Mouse (Mus musculus): ENCODE measurements around the gene Amhr2.

The Amhr2 gene

DNA sequence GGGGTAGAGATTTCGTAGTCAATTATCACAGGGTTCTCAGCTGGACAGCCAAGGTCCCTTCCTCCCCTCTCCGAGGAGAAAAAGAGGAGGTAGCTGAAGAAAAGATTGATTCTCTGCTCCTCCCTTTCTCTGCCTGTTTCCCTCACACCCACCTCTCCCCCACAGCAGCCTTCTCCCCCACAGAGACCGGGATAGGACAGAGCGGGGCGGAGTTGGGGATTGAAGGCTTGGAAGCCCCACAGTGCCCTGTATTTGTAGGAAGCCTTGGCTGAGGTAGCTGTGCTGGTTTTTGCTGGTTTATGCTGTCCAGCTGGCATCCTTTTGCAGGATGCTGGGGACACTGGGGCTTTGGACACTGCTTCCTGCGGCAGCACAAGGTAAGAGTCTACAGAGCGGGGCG, at the start of gene Amhr2:
Gene Amhr2, plus strand, starts transcription at position 222 of the 400 bp plus-strand sequence.
- in situ Hi-C loops (cut with MboI, MseI): no loop called here

DNA sequence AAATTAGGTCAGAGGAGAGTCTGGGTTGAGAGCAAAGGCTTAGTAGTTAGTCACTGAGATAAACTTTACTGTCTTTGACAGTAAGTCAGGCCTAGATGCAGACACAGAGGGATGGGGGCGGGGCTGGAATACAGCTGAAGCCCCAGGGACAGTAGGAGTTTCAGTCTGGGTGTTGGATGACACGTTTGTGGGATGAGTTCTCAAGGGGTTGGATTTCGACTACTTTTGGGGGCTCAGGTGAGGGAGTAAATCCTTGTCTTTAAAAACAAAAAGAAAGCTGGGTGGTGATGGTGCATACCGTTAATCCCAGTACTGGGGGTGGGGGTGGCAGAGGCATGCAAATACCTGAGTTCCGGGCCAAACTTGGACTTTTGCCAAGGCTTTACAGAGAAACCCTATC, 46.5 kb upstream of the Amhr2 start:
- in situ Hi-C loops (cut with MboI, MseI): loop anchor here (25.0 kb wide), 1 partner anchor 1111 kb away; the partner anchor contains the start of genes 6030408B16Rik and Atg101

DNA sequence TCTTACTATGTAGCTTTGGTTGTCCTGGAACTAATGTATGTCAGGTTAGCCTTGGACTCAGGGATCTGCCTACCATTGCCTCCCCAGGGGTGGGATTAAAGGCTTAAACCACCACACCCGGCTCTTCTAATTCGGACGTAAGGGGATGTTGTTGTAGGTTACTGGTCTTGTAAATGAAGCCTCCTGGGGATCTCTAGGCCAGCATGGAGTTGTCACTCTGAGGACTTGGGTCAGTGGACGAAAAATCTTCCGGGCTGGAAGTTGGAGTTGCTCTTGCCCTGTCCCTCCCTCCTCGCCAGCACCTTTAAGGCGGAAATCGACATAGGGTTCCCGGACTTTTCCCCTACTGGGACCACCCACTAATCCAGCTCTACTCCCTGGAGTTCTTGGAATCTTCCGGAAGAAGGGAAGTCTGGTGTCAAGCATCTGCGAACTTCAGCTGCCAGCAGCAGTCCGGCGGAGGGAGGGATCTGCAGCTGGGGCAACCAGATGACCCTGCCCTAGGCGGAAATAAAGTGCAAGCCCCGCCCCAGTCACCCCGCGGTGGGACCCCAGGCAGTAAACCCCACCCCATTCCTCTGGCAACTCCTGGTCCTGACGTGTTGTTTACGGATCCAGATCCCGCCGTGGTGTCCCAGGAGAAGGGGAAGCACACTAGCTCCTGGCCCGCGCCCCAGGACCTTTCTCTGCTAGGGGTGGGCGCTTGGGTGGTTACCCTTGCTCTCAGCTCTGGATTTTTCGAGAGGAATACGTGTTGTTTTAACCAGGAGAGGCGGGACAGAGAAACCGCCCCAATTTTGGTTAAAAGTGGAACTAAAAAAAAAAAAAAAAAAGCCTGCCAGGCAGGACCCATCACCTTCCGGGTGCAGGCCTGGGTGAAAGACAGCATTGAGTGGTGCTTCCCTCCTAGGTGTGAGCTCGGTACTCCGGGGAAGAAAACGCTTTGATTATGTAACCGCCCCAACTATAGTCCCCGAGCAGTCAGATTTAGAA, 45.6 kb upstream of the Amhr2 start:
- in situ Hi-C loops (cut with MboI, MseI): loop anchor here (25.0 kb wide), 1 partner anchor 1112 kb away; the partner anchor contains the start of genes 6030408B16Rik and Atg101

DNA sequence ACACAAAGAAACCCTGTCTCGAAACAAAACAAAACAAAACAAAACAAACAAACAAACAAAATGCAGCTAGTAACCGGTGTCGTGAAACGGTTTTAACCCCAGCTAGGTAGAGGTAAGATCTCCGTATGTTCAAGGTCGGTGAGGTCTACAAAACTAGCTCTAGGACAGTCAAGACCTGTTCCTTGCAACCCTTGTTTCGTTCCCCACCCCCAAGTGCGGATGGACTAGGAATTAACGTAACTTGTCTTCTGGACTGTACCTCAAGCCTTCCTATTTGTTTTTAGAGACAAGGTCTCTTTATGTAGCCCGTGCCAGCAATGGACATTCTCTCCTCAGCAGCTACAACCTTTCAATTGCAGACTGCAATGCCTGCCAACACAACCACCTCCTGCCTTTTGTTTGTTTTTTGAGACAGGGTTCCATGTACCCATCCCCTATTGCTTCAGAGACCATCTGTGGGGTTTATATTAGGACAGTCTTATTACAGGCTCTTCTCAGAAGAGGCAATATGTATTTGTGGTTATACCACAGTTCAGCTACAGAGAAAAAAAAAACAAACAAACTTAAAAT, 44.6 kb upstream of the Amhr2 start:
- in situ Hi-C loops (cut with MboI, MseI): no loop called here

DNA sequence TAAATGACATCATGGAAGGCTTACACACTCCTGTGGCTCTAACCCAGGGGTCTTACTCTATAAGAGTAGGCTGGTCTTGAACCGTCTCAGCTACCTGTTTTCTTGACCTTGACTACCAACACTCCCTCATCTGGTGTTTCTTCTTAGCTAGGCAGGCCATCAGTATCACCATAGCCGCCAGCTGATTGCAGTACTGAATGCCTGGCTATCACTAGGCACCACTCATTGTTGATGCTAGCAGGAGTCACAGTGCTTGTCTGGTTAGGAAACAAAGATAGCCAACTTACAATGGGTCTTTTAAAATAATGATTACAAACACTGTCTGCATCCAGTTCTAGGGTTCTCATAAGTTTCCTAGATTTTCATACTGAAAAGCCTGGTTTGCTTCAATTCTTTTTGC, 43.9 kb upstream of the Amhr2 start:
- in situ Hi-C loops (cut with MboI, MseI): no loop called here

DNA sequence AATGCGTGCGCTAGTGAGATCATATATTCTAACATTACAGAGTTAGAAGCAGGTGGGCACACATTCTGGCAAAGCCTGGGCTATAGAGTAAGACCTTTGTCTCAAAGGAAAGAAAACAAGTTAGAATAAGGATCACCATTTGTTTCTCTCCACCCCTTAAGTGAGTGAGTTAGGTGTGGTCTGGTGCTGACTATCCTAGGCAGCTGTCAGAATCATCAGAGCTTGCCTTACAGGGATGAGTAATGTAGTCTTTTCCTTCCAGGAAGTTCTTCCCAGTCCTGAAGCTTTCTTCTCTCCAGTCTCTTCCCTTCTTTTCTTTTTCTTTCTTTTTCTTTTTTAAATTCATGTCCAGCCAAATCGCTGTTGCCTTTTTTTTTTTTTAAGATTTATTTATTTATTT, 43.0 kb upstream of the Amhr2 start:
- in situ Hi-C loops (cut with MboI, MseI): no loop called here

DNA sequence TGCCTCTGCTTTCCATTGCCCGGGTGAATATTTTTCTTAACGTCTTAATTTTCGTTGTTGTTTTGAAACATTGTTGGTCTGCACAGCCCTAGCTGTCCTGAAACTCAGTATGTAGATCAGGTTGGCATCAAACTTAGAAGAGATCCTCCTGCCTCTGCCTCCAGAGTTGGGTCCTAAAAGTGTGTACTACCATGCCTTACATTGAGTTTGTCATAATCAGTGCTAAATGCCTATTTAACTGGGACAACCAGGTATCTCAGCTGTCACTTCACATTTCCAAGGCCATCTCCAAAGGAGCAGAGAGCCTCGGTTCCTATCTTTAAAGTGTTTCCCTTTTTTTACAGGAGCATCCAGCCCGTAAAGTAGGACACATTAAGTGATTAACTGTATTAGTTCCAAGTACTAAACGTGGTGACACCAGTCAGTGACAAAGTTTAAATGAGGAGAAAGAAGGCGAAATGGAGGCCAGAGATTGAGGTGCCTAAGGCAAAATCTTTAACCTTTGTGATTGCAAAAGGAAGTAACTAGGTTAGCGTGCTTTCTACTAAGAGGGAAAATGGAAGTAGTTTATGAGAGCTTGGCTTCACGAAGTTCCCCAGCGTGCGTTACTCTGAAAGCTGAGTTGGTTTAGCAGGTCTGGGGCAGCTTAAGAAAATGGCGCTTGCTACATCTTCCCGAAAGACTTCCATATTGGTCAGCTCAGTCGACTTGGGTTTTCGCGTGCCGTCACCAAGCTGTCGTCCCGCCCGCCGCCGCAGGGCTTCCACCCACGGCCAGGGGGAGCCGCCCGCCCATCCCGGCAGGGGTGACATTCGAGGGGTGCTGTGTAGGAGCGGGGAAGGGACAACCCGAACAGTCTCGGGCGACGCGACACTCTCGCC, 40.3 kb upstream of the Amhr2 start:
- in situ Hi-C loops (cut with MboI, MseI): no loop called here

DNA sequence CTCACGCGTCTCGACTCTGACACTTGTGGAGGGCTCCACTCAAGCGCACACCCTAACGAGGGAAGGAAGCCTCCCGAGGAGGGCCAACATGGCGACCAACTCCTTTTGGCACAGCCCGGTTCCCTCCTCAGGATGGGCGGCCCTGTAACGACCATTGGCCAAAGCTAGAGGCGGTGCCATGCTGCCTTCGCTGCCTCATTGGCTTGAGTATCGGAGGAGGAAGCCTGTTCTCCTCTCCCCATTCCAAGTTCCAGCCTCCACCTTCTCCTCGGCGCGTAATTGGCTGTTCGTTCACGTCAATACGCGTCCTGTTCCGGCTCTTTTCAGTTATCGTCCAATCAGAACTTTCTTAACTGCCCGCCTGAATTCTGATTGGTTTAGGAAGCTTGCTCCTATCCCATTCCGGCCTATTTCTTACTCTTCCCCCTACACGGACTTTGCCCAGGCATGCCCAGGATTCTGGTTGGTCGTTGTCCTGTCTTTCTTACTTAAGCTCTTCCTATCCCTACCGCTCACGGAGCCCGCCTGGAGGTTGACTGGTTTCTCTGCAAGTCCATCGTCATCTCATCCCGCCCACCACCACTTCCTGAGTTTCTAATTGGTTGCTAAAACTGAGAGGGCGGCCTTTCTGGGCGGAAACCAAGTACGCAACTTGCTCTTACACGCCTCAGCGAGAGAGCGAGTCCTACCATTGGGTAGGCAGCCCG, 39.5 kb upstream of the Amhr2 start, which contains the start of gene Sp1:
Gene Sp1, plus strand, starts transcription at position 655 of the 707 bp plus-strand sequence.
- in situ Hi-C loops (cut with MboI, MseI): no loop called here

DNA sequence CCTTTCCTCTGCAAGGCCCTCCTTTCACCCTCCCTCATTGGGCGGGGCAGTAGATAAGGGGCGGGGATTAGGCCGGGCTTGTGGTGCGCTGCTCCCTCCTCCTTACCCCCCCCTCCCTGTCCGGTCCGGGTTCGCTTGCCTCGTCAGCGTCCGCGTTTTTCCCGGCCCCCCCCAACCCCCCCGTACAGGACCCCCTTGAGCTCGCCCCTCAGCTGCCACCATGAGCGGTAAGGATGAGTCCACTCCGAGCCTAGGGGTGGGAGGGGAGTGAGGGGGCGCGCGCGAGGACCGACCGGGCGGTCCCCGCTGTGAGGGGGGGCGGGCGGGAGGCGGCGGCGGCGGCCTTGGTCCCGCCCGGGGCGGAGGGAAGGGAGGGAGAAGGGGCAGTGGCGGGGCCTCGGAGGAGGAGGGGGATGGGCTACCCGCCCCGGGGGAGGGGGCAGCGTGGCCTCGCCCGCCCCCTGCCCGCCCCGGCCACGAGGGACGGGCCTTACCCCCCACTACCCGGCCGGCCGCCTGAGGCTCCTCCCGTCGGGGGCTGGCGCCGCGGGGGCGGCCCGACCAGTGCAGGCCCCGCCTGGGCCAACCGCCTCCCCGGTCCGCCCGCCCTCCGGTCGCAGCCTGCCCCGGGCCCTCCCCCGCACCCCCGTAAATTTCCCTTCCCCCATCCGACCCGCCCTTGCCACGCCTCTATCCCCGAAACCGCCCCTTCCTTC, 38.8 kb upstream of the Amhr2 start:
- in situ Hi-C loops (cut with MboI, MseI): no loop called here

DNA sequence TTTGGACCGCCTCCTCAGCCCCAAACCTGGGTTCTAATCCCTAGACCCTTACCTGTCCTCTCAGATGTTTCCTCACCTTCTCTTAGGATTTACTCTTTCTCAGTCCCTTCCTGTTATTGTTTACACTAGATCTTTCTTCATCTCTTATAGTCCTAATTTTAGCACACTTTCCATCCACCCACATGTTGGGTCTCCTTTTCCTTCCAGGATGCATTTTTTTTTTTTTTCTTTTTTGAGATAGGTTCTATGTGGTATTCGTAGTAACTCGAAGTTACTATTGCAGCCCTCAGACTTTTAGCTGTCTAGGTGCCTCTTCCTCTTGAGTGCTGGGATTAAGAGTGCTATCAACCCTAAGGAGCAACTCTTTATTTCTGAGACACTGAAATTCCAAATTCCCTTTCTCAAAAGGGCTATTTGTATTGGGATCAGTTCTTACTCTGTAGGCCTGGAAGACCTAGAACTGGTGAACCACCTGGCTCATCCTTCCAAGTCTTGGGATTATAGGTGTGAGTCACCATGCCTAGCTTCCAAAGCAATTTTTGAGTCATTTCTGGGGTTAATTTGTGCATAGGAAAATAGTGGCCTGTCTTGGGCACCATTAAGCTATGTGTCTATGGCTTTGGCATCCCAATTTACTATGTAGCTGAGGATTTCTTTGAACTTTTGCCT, 38.1 kb upstream of the Amhr2 start:
- in situ Hi-C loops (cut with MboI, MseI): no loop called here

DNA sequence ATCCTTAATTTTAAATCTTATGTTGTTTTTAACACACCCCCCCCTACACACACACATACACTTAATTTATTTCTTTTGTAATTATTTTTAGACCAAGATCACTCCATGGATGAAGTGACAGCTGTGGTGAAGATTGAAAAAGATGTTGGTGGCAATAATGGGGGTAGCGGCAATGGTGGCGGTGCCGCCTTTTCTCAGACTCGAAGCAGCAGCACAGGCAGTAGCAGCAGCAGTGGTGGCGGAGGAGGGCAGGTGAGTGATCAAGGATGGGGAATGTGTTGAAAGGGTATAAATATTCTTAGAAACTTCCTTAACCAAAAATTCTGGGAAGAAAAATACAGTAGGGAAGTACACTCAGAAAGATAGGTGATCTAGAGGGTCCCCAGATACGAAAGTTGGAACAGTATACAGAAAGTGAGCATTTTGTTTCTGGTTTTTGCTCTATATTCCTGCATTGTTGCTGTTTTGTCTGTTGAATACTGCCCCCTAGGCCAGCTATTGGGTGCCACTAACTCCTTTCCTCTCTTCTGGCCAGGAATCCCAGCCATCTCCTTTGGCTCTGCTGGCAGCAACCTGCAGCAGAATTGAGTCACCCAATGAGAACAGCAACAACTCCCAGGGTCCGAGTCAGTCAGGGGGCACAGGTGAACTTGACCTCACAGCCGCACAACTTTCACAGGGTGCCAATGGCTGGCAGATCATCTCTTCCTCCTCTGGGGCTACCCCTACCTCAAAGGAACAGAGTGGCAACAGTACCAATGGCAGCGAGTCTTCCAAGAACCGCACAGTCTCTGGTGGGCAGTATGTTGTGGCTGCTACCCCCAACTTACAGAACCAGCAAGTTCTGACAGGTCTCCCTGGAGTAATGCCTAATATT, 37.2 kb upstream of the Amhr2 start:
- in situ Hi-C loops (cut with MboI, MseI): no loop called here

DNA sequence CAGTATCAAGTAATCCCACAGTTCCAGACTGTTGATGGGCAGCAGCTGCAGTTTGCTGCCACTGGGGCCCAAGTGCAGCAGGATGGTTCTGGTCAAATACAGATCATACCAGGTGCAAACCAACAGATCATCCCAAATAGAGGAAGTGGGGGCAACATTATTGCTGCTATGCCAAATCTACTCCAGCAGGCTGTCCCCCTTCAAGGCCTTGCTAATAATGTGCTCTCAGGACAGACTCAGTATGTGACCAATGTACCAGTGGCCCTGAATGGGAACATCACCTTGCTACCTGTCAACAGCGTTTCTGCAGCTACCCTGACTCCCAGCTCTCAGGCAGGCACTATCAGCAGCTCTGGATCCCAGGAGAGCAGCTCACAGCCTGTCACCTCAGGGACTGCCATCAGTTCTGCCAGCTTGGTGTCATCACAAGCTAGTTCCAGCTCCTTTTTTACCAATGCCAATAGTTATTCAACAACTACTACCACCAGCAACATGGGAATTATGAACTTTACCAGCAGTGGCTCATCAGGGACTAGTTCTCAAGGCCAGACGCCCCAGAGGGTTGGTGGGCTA, 36.5 kb upstream of the Amhr2 start:
- in situ Hi-C loops (cut with MboI, MseI): no loop called here

DNA sequence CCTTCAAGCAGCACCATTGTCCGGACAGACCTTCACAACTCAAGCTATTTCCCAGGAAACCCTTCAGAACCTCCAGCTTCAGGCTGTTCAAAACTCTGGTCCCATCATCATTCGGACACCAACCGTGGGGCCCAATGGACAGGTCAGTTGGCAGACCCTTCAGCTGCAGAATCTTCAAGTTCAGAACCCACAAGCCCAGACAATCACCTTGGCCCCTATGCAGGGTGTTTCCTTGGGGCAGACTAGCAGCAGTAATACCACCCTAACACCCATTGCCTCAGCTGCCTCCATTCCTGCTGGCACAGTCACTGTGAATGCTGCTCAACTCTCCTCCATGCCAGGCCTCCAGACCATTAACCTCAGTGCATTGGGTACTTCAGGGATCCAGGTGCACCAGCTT, 35.9 kb upstream of the Amhr2 start:
- in situ Hi-C loops (cut with MboI, MseI): no loop called here

DNA sequence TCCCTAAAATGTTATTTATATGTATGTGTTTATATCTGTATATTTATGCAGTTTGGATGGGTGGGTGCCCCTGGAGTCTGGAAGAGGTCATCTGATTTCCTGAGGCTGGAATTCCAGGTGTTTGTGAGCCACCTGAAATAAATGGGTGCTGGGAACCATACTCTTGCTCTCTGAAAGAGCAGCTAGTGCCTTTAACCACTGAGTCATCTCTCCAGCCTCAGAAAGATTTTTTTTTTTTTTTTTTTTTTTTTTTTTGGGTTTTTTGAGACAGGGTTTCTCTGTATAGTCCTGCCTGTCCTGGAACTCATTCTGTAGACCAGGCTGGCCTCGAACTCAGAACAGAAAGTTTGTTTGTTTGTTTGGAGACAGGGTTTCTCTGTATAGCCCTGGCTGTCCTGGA, 34.1 kb upstream of the Amhr2 start:
- in situ Hi-C loops (cut with MboI, MseI): no loop called here

DNA sequence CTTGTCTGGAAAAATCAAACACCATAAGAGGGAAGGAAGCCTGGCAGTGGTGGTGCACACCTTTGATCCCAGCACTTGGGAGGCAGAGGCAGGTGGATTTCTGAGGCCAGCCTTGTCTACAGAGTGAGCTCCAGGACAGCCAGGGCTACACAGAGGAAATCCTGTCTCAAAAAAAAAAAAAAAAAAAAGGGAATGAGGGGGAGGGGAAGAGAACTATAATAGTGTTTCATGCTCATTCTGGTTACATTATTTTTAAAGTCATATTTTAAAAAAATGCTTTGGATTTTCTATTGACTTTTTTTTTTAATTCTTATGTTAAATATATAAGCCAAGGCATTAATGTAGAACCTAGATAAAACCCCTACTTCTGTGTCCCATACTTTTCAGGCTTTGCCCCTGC, 31.5 kb upstream of the Amhr2 start:
- in situ Hi-C loops (cut with MboI, MseI): no loop called here

DNA sequence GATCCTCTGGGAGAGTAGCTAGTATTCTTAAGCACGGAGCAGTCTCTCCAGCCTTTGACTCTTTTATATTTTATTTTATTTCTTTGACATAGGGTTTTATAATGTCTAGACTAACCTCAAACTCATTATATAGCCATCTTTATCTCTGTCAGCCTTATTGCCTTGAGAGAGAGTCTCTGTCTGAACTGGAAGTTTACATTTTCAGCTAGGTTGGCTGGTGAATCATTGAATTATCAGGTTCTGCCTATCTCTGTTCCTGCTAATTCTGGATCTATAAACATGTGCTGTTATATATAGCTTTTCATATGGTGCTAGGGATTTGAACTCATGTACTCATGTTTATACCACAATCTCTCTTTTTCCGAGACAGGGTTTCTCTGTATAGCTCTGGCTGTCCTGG, 27.6 kb upstream of the Amhr2 start:
- in situ Hi-C loops (cut with MboI, MseI): no loop called here

DNA sequence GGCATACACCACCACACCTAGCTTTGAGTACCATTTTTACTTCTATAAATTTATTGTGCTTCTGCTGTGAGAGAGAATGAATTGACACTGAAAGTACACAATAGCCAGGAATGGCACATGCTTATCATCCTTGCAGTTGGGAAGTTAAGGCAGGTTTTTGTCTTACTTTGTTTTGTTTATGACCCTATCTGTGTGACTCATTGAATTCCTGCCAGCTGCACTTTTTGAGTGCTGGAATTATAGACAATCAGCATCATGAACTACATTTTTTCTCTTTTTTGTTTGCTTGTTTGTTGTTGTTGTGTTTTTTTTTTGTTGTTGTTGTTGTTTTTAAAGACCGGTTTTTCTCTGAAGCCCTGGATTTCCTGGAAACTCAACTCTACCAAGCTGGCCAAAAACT, 24.2 kb upstream of the Amhr2 start:
- in situ Hi-C loops (cut with MboI, MseI): no loop called here

DNA sequence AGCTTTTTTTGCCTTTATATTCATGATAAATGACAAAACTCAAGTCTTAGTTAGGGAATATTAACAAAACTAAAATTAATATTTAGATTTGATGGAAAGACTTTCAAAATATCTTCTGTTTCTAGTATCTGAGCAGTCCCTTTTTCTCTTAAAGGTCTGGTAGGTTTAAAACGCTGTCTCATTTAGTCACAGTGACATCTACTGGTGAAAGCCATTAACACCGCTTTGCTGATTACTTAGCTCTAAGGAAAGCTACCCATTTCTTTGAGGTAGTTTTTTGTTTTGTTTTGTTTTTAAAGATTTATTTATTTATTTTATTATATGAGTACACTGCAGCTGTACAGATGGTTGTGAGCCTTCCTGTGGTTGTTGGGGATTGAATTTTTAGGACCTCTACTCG, 23.7 kb upstream of the Amhr2 start:
- in situ Hi-C loops (cut with MboI, MseI): no loop called here

Data from regulatory T cell (primary cell).